In the genomic region with DNA sequence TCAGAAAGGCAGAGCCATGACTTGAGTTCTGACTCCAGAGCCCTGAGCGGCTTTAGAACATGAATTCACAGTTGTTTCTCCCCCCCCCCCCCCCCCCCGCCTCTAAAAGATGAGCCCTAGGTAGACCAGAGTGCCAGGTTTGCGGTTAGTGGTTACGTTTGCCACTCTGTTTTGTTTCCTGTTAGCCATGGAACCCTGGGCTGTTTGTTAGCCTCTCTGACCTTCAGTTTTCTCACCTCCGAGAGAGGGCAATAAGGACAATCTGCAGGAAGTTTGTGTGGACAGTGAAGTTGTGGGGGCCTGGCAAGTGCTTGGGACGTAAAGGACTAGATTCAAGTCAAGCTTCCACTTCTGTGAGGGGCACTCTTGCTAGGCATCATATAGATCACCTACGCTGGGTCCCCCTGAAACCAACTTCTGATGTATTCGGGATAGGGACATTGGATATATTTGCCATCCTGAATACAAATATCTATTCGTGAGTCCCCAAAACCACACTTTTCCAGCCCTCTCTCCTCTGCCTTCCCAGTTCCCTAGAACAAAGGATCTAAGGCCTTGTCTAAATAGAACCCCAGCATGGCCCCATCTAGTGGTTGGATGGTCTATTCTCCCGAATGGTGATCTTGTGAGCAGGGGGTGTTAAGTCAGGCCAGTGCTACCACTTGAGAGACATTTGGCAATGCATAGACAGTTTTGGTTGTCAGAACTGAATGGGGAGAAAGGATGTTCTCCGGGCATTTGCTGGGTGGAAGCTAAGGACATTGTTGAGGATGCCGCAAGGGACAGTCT, we compare ENCODE assay signal across 10 mouse cellular contexts.
DNase-seq lines count a peak whose midpoint lies in the region; ATAC-seq and TF ChIP-seq lines count a peak whose summit lies in the region.
"Had no signal": no experiment of that assay in that cellular context is flagged by ENCODE, and none has a peak within 500 bp of the region (broad histone marks: within the 10 kb centered on the region; RNA-seq: fewer than 3 reads in every experiment).

No protein-coding gene starts in this region.

- no peak overlapping the region for H3K4me3 ChIP-seq in heart, postnatal 0 days (ENCODE audit: low read depth, low read length)
- H3K4me3 ChIP-seq in heart, embryonic 12.5 days, result no peak overlapping the region
- no peak overlapping the region for H3K4me3 ChIP-seq in midbrain, embryonic 14.5 days (replicated peaks; ENCODE audit: low read depth, low read length)
- H3K4me3 ChIP-seq in midbrain, embryonic 13.5 days (replicated peaks), result no peak overlapping the region
- no peak overlapping the region for H3K4me3 ChIP-seq in embryonic facial prominence, embryonic 10.5 days

- TF ChIP-seq EP300 in heart, postnatal 0 days (IDR thresholded peaks at IDR 0.05; ENCODE audit: low read depth), result no peak

- no peak overlapping the region for H3K9ac ChIP-seq in heart, postnatal 0 days (replicated peaks; ENCODE audit: low read depth, low read length)
- H3K9ac ChIP-seq in heart, embryonic 12.5 days, result no peak overlapping the region
- H3K9ac ChIP-seq in midbrain, embryonic 14.5 days (replicated peaks; ENCODE audit: low read length), result no peak overlapping the region
- H3K9ac ChIP-seq in midbrain, embryonic 13.5 days (replicated peaks), result no peak overlapping the region

- H3K36me3 ChIP-seq in heart, postnatal 0 days (replicated peaks; ENCODE audit: control insufficient read depth, insufficient read depth, low read length), result no peaks in the 10 kb centered on the region
- no peaks in the 10 kb centered on the region for H3K36me3 ChIP-seq in heart, embryonic 12.5 days
- H3K36me3 ChIP-seq in midbrain, embryonic 14.5 days (ENCODE audit: control insufficient read depth, insufficient read depth, low read length), result no peaks in the 10 kb centered on the region
- no peaks in the 10 kb centered on the region for H3K36me3 ChIP-seq in midbrain, embryonic 13.5 days
- H3K36me3 ChIP-seq in embryonic facial prominence, embryonic 10.5 days (replicated peaks), result no peaks in the 10 kb centered on the region

- no peaks in the 10 kb centered on the region; the same call in 1 of the 2 replicates for H3K9me3 ChIP-seq in heart, postnatal 0 days (replicated peaks; ENCODE audit: control insufficient read depth, low read length)
- H3K9me3 ChIP-seq in heart, embryonic 12.5 days (replicated peaks), result no peaks in the 10 kb centered on the region
- no peaks in the 10 kb centered on the region; the same call in 1 of the 2 replicates for H3K9me3 ChIP-seq in midbrain, embryonic 14.5 days (ENCODE audit: control insufficient read depth, low read length)
- no peaks in the 10 kb centered on the region for H3K9me3 ChIP-seq in midbrain, embryonic 13.5 days
- H3K9me3 ChIP-seq in embryonic facial prominence, embryonic 10.5 days, result no peaks in the 10 kb centered on the region

- WGBS in heart, postnatal 0 days, result 70% methylated on average over 12 of the region's 12 CpGs
- WGBS in heart, embryonic 12.5 days, result 69% methylated on average over 11 of the region's 12 CpGs
- 83% methylated on average over 11 of the region's 12 CpGs for WGBS in midbrain, embryonic 14.5 days
- 81% methylated on average over 11 of the region's 12 CpGs for WGBS in midbrain, embryonic 13.5 days
- WGBS in embryonic facial prominence, embryonic 10.5 days, result 77% methylated on average over 12 of the region's 12 CpGs

- DNase-seq in heart, postnatal 0 days (ENCODE audit: low spot score), result no peak
- DNase-seq in midbrain, embryonic 14.5 days, result peak; percentile 52
- no peak for DNase-seq in embryonic facial prominence, embryonic 10.5 days (ENCODE audit: low spot score)
- peak; percentile 60 for DNase-seq in thymus, postnatal 14 days
- no peak for DNase-seq in frontal cortex, postnatal 25 days (ENCODE audit: low spot score in 2 of 2)
- DNase-seq in frontal cortex, postnatal 14 days (ENCODE audit: low spot score in 2 of 2), result no peak
- DNase-seq: kidney, postnatal 36 days had no signal

- H3K4me1 ChIP-seq in heart, postnatal 0 days (ENCODE audit: control insufficient read depth, insufficient read depth), result no peaks in the 10 kb centered on the region; the same call in 1 of the 2 replicates
- peaks cover 14% of the 10 kb centered on the region for H3K4me1 ChIP-seq in heart, embryonic 12.5 days (replicated peaks)
- H3K4me1 ChIP-seq in midbrain, embryonic 14.5 days (ENCODE audit: control insufficient read depth, insufficient read depth, low read length), result peaks cover 21% of the 10 kb centered on the region
- peaks cover 22% of the 10 kb centered on the region for H3K4me1 ChIP-seq in midbrain, embryonic 13.5 days (replicated peaks)
- peaks cover 32% of the 10 kb centered on the region for H3K4me1 ChIP-seq in embryonic facial prominence, embryonic 10.5 days

- no peak overlapping the region for H3K4me2 ChIP-seq in heart, postnatal 0 days (ENCODE audit: low read depth, low read length)
- no peak overlapping the region for H3K4me2 ChIP-seq in heart, embryonic 12.5 days
- H3K4me2 ChIP-seq in midbrain, embryonic 14.5 days (ENCODE audit: low read length), result no peak overlapping the region
- no peak overlapping the region for H3K4me2 ChIP-seq in midbrain, embryonic 13.5 days (replicated peaks)

- peak; percentile 36 for TF ChIP-seq CTCF in heart, postnatal 0 days (IDR thresholded peaks at IDR 0.05; ENCODE audit: low read depth)

- no peak for ATAC-seq in heart, postnatal 0 days (ENCODE audit: insufficient read depth, low read depth)
- no peak for ATAC-seq in heart, embryonic 12.5 days (ENCODE audit: insufficient number of reproducible peaks, low FRiP score)
- no peak for ATAC-seq in midbrain, embryonic 14.5 days (ENCODE audit: low FRiP score, low TSS enrichment)
- ATAC-seq in midbrain, embryonic 13.5 days, result no peak

- peaks cover 40% of the 10 kb centered on the region for H3K27me3 ChIP-seq in heart, postnatal 0 days (ENCODE audit: control insufficient read depth, insufficient read depth, low read length)
- peaks cover 52% of the 10 kb centered on the region for H3K27me3 ChIP-seq in heart, embryonic 12.5 days (replicated peaks)
- no peaks in the 10 kb centered on the region for H3K27me3 ChIP-seq in midbrain, embryonic 14.5 days (ENCODE audit: control insufficient read depth, insufficient read depth, low read length)
- H3K27me3 ChIP-seq in midbrain, embryonic 13.5 days, result peaks cover 20% of the 10 kb centered on the region
- H3K27me3 ChIP-seq in embryonic facial prominence, embryonic 10.5 days (replicated peaks; ENCODE audit: low read depth, poor library complexity, severe bottlenecking), result peaks cover 49% of the 10 kb centered on the region

- no peak overlapping the region for H3K27ac ChIP-seq in heart, postnatal 0 days (ENCODE audit: low read depth)
- H3K27ac ChIP-seq in heart, embryonic 12.5 days (ENCODE audit: poor library complexity, severe bottlenecking), result no peak overlapping the region
- no peak overlapping the region for H3K27ac ChIP-seq in midbrain, embryonic 14.5 days (replicated peaks; ENCODE audit: low read depth, low read length)
- H3K27ac ChIP-seq in midbrain, embryonic 13.5 days, result no peak overlapping the region
- H3K27ac ChIP-seq in embryonic facial prominence, embryonic 10.5 days (replicated peaks), result peak overlapping the region; percentile 30; the same call in 1 of the 2 replicates
- H3K27ac ChIP-seq: macrophage had no signal

Comparison
In these comparisons a context has a peak if more than half of its experiments do, and no peak if none do; other contexts are left out.
1. DNase-seq: peak in midbrain, embryonic 14.5 days (single experiment) and thymus, postnatal 14 days (single experiment); none in heart, postnatal 0 days (single experiment), embryonic facial prominence, embryonic 10.5 days (single experiment), frontal cortex, postnatal 25 days (0 of 2) and frontal cortex, postnatal 14 days (0 of 2).